Mouse (Mus musculus): ENCODE results near the gene Cyb5d1. TPM values are rescaled to one million over a fixed set of nuclear protein-coding genes. Genes with fewer than 3 reads are reported as not detected.

Cyb5d1 gene
- polyA plus RNA-seq, 1 experiment from 2014 or later: 42.6 TPM

- Histone ChIP-seq H3K36me3 (peaks cover 4% of the 10 kb centered on the region), H3K4me1 (replicated peaks) (peaks cover 4% of the 10 kb centered on the region), H3K27ac (no peak overlapping the region), H3K4me2 (no peak overlapping the region), H3K27me3 (no peaks in the 10 kb centered on the region), H3K4me3 (replicated peaks) (no peak overlapping the region), H3K9ac (replicated peaks) (no peak overlapping the region), H3K9me3 (no peaks in the 10 kb centered on the region)
- 50% methylated on average over 10 of the region's 10 CpGs for WGBS
- peak; percentile 40; the same call in 1 of the 2 replicates for ATAC-seq (ENCODE audit: insufficient number of reproducible peaks, insufficient read depth, low FRiP score, low TSS enrichment, low read depth)
Observed at GRCm38 (mm10) chr11:69390400-69391034, 4.9 kb downstream of the Cyb5d1 start.

GRCm38 (mm10) chr11:69389531-69390399 lies 5.7 kb downstream of the Cyb5d1 start:
- Histone ChIP-seq H3K9me3 (no peaks in the 10 kb centered on the region), H3K27ac (no peak overlapping the region), H3K36me3 (peaks cover 4% of the 10 kb centered on the region), H3K4me2 (no peak overlapping the region), H3K4me1 (replicated peaks) (peaks cover 4% of the 10 kb centered on the region), H3K27me3 (no peaks in the 10 kb centered on the region), H3K4me3 (replicated peaks) (no peak overlapping the region), H3K9ac (replicated peaks) (no peak overlapping the region)
- 66% methylated on average over 14 of the region's 14 CpGs for WGBS
- peak; percentile 11; the same call in 1 of the 2 replicates for ATAC-seq (ENCODE audit: insufficient number of reproducible peaks, insufficient read depth, low FRiP score, low TSS enrichment, low read depth)

GRCm38 (mm10) chr11:69388680-69389079 lies 6.8 kb downstream of the Cyb5d1 start:
- H3K9ac ChIP-seq (replicated peaks): no peak overlapping the region
- WGBS: 99% methylated on average over 4 of the region's 4 CpGs
- H3K4me2 ChIP-seq: no peak overlapping the region
- H3K4me1 ChIP-seq (replicated peaks): no peaks in the 10 kb centered on the region
- no peak overlapping the region for H3K27ac ChIP-seq
- no peaks in the 10 kb centered on the region for H3K9me3 ChIP-seq
- no peak overlapping the region for H3K4me3 ChIP-seq (replicated peaks)
- no peaks in the 10 kb centered on the region for H3K27me3 ChIP-seq
- H3K36me3 ChIP-seq: peaks cover 6% of the 10 kb centered on the region
- ATAC-seq (ENCODE audit: insufficient number of reproducible peaks, insufficient read depth, low FRiP score, low TSS enrichment, low read depth): no peak

- Histone ChIP-seq H3K36me3 (0 out of 2 replicates have a peak, but pooled peaks cover 11% of the 10 kb centered on the region), H3K27ac (no peak overlapping the region), H3K9me3 (no peaks in the 10 kb centered on the region), H3K4me1 (replicated peaks) (no peaks in the 10 kb centered on the region), H3K4me3 (replicated peaks) (no peak overlapping the region), H3K9ac (replicated peaks) (no peak overlapping the region), H3K4me2 (no peak overlapping the region), H3K27me3 (no peaks in the 10 kb centered on the region)
- ATAC-seq (ENCODE audit: insufficient number of reproducible peaks, insufficient read depth, low FRiP score, low TSS enrichment, low read depth): no peak
- WGBS: 77% methylated on average over 7 of the region's 7 CpGs
Observed at GRCm38 (mm10) chr11:69386758-69387157, 8.7 kb downstream of the Cyb5d1 start.

GRCm38 (mm10) chr11:69384979-69385378 lies 10.5 kb downstream of the Cyb5d1 start:
- peaks cover 19% of the 10 kb centered on the region; the same call in 1 of the 2 replicates for H3K36me3 ChIP-seq
- no peaks in the 10 kb centered on the region for H3K9me3 ChIP-seq
- H3K9ac ChIP-seq (replicated peaks): no peak overlapping the region
- WGBS: 76% methylated on average over 6 of the region's 6 CpGs
- no peak overlapping the region for H3K4me3 ChIP-seq (replicated peaks)
- H3K27me3 ChIP-seq: no peaks in the 10 kb centered on the region
- no peak overlapping the region for H3K4me2 ChIP-seq
- H3K27ac ChIP-seq: no peak overlapping the region
- H3K4me1 ChIP-seq (replicated peaks): no peaks in the 10 kb centered on the region
- ATAC-seq (ENCODE audit: insufficient number of reproducible peaks, insufficient read depth, low FRiP score, low TSS enrichment, low read depth): no peak

- Histone ChIP-seq H3K4me2 (no peak overlapping the region), H3K9ac (replicated peaks) (0 out of 2 replicates have a peak overlapping the region, but pooled peaks have one; percentile 8), H3K27me3 (no peaks in the 10 kb centered on the region), H3K36me3 (peaks cover 34% of the 10 kb centered on the region; the same call in 1 of the 2 replicates), H3K27ac (no peak overlapping the region), H3K4me1 (replicated peaks) (no peaks in the 10 kb centered on the region), H3K9me3 (no peaks in the 10 kb centered on the region), H3K4me3 (replicated peaks) (no peak overlapping the region)
- 68% methylated on average over 10 of the region's 10 CpGs for WGBS
- no peak for ATAC-seq (ENCODE audit: insufficient number of reproducible peaks, insufficient read depth, low FRiP score, low TSS enrichment, low read depth)
Observed at GRCm38 (mm10) chr11:69382478-69383105, 12.8 kb downstream of the Cyb5d1 start.

GRCm38 (mm10) chr11:69381356-69381755 lies 14.1 kb downstream of the Cyb5d1 start:
- 85% methylated on average over 6 of the region's 6 CpGs for WGBS
- Histone ChIP-seq H3K27me3 (no peaks in the 10 kb centered on the region), H3K9me3 (no peaks in the 10 kb centered on the region), H3K4me3 (replicated peaks) (no peak overlapping the region), H3K36me3 (peaks cover 46% of the 10 kb centered on the region), H3K4me1 (replicated peaks) (no peaks in the 10 kb centered on the region), H3K27ac (no peak overlapping the region), H3K9ac (replicated peaks) (no peak overlapping the region), H3K4me2 (no peak overlapping the region)
- ATAC-seq (ENCODE audit: insufficient number of reproducible peaks, insufficient read depth, low FRiP score, low TSS enrichment, low read depth): no peak

GRCm38 (mm10) chr11:69379600-69379999 lies 15.8 kb downstream of the Cyb5d1 start:
- H3K4me1 ChIP-seq (replicated peaks): no peaks in the 10 kb centered on the region
- no peaks in the 10 kb centered on the region for H3K27me3 ChIP-seq
- H3K4me2 ChIP-seq: no peak overlapping the region
- H3K4me3 ChIP-seq (replicated peaks): no peak overlapping the region
- ATAC-seq (ENCODE audit: insufficient number of reproducible peaks, insufficient read depth, low FRiP score, low TSS enrichment, low read depth): no peak
- WGBS: 86% methylated on average over 3 of the region's 3 CpGs
- H3K9me3 ChIP-seq: no peaks in the 10 kb centered on the region
- H3K27ac ChIP-seq: no peak overlapping the region
- H3K9ac ChIP-seq (replicated peaks): no peak overlapping the region
- H3K36me3 ChIP-seq: peaks cover 56% of the 10 kb centered on the region

GRCm38 (mm10) chr11:69377766-69378165 lies 17.7 kb downstream of the Cyb5d1 start:
- WGBS: 80% methylated on average over 3 of the region's 3 CpGs

GRCm38 (mm10) chr11:69375646-69376045 lies 19.8 kb downstream of the Cyb5d1 start:
- 91% methylated on average over 4 of the region's 4 CpGs for WGBS
- Histone ChIP-seq H3K27me3 (no peaks in the 10 kb centered on the region), H3K4me1 (replicated peaks) (peaks cover 18% of the 10 kb centered on the region), H3K27ac (no peak overlapping the region), H3K9me3 (peaks cover 6% of the 10 kb centered on the region; the same call in 1 of the 2 replicates), H3K4me2 (no peak overlapping the region), H3K4me3 (replicated peaks) (no peak overlapping the region), H3K9ac (replicated peaks) (no peak overlapping the region), H3K36me3 (peaks cover 73% of the 10 kb centered on the region)
- ATAC-seq (ENCODE audit: insufficient number of reproducible peaks, insufficient read depth, low FRiP score, low TSS enrichment, low read depth): no peak

More at GRCm38 (mm10) chr11:69377766-69378165, 17.7 kb downstream of the Cyb5d1 start:
- H3K27ac ChIP-seq: no peak overlapping the region
- H3K9me3 ChIP-seq: peaks cover 2% of the 10 kb centered on the region; the same call in 1 of the 2 replicates
- peaks cover 62% of the 10 kb centered on the region for H3K36me3 ChIP-seq
- H3K4me3 ChIP-seq (replicated peaks): no peak overlapping the region
- H3K4me2 ChIP-seq: no peak overlapping the region
- no peak overlapping the region for H3K9ac ChIP-seq (replicated peaks)
- H3K27me3 ChIP-seq: no peaks in the 10 kb centered on the region
- ATAC-seq (ENCODE audit: insufficient number of reproducible peaks, insufficient read depth, low FRiP score, low TSS enrichment, low read depth): no peak
- no peaks in the 10 kb centered on the region for H3K4me1 ChIP-seq (replicated peaks)

Measured in limb, embryonic 12.5 days (tissue).